Mouse (Mus musculus): ENCODE measurements around the gene Gm21885. TPM values are rescaled to one million over a fixed set of nuclear protein-coding genes. Genes with fewer than 3 reads are reported as not detected.
"Not testable (repeated sequence)": the region's sequence is repeated elsewhere in the genome, so short reads cannot be mapped to it uniquely, and the experiment has no call there.

The Gm21885 gene
- total RNA-seq, 2 experiments from 2014 or later, result not detected

DNA sequence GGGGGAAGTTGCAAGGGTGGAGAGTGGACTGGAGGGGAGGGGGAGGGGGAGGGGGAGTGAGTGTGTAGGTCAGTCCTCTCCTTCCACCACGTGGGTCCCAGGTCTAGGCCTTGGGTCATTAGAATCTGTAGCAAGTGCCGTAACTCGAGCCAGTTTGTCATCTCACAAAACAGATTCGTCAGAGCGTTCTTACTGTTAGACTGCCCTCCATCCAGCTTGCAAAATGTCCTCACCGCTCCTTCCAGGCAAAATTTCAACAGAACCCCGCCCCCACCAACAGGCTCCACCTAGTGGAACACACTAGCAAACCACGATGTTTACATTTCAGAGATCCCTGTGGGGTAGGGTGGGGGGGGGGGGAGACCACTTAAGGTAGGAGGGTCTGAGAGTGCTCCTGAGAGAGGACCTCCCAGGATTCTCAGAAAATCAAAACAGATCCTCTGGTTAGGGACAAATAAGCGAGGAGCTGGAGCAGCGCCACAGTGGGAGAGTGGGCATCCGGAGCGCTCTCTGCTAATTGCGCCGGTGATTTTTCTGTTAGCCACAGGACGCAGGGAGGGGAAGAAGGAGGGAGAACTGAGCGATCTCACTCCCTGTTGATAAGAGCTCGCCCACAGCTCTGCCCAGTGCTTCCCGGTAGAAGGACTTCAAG is 16.4 kb upstream of the Gm21885 start:
- DNase-seq (ENCODE audit: extremely low spot score in 1 of 2, low spot score in 2 of 2), result peak; percentile 41 to 76
- intact Hi-C loops (cut with DNase I), result no loop called here

DNA sequence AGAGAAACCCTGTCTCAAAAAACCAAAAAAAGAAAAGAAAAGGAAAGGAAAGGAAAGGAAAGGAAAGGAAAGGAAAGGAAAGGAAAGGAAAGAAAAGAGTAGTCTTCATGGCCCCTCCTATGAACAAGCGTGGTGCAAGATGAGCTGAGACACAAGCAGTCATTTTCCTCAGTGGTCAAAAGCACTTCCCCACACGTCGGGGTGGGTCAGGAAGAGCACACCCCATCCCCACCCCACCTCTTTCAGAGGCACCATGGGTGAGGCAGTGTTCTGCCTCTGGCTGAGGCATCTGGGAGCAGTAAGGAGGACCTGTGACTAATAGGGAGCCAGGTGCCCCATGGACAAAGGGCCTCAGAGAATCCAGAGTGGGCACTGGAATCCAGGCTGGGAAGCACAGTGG is 15.5 kb upstream of the Gm21885 start:
- DNase-seq (ENCODE audit: extremely low spot score in 1 of 2, low spot score in 2 of 2); intact Hi-C loops (cut with DNase I): not testable (repeated sequence)

DNA sequence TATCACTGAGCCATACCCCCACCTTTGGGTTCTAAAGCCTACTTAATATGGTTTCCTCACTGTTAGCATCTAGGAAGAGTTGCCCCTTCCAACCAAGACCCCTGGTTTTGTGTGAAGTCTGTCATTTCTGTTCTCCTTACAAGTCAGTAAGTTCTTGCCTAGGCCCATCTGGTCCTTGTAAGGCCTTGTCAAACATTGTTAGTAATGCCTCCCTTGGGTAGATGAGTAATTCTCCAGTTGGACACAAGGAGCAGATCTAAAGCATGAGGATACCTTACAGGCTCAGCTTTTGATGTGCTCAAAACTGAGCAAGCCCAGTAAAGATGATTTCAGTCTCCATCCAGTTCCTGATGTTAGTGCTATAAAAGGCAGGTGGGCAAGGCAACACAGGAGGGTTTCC is 12.9 kb upstream of the Gm21885 start:
- DNase-seq (ENCODE audit: extremely low spot score in 1 of 2, low spot score in 2 of 2), result no peak
- intact Hi-C loops (cut with DNase I), result no loop called here

DNA sequence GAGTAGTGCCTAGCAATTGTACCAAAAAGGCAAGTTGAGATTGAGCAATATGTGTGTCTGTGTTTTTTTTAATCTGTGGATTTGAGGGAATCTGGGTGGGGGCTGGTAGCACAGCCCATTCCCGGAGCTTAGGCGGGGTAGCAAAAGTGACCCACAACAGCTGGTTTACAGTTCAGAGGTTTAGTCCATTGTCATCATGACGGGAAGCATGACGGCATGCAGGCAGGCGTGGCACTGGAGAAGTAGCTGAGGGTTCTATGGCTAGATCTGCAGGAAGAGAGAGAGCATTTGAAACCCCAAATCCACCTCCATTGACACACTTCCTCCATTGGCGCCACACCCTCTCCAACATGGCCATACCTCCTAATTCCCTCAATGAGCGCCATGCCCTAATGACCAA is 11.8 kb upstream of the Gm21885 start:
- intact Hi-C loops (cut with DNase I), result no loop called here
- DNase-seq (ENCODE audit: extremely low spot score in 1 of 2, low spot score in 2 of 2), result no peak

DNA sequence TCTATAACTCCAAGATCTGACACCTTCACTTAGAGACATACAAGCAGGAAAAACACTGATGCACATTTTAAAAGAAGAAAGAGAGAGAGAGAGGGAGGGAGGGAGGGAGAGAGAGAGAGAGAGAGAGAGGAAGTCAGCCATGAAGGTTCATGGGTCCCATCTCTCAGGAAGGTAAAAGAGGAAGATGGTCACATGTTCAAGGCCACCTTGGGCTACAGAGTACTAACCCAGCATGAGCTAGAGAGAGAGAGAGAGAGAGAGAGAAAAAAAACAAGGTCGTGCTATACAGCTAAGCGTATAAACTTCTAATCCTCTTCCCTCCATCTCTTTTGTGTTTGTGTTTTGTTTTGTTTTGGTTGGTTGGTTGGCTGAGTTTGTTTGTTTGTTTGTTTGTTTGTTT is 10.7 kb upstream of the Gm21885 start:
- no peak for DNase-seq (ENCODE audit: extremely low spot score in 1 of 2, low spot score in 2 of 2)
- intact Hi-C loops (cut with DNase I), result no loop called here

DNA sequence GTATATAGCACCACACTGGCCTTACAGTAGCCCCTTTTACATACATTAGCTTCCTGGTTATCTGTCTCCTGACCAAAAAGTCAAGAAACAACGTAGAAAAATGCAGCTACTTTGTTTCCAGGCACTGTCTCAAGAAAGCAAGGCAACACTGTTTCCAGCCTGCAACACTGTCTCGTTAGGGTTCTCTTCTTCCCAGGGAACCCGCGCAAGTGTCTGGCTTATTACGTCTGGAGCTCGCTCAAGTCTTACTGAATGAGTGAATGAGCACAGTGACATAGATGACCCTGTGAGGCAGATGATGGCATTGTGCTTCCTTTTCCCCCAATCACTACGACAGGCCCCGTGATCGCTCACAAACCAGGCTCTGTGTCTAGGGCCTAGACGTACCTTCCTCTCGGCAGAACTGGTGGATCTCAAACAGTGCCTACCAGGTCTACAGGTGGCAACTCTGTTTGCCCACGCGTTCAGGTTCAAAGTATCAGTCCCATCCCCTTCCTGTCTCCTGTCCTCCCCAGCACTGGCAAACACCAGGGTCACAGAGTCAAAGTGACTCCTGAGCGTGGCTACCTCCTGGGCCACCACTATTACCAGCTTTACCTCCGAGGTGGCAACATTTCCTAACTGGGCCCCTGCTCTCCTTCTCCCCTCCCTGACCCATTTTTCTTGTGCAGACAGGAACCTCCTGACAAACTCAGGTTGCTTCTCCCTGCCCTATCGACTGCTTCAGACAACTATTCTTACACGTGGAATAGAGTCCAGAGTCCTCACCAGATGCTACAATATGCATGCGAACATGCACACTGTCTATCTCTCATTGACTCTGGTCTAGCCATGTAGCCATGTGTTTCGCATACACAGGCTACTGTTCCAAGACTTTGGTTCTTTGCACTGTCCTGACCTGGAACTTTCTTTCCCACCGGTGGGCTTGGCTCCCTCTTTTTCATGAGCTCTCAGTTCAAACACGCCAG is 8.4 kb upstream of the Gm21885 start:
- no peak for DNase-seq (ENCODE audit: extremely low spot score in 1 of 2, low spot score in 2 of 2)
- intact Hi-C loops (cut with DNase I), result no loop called here

DNA sequence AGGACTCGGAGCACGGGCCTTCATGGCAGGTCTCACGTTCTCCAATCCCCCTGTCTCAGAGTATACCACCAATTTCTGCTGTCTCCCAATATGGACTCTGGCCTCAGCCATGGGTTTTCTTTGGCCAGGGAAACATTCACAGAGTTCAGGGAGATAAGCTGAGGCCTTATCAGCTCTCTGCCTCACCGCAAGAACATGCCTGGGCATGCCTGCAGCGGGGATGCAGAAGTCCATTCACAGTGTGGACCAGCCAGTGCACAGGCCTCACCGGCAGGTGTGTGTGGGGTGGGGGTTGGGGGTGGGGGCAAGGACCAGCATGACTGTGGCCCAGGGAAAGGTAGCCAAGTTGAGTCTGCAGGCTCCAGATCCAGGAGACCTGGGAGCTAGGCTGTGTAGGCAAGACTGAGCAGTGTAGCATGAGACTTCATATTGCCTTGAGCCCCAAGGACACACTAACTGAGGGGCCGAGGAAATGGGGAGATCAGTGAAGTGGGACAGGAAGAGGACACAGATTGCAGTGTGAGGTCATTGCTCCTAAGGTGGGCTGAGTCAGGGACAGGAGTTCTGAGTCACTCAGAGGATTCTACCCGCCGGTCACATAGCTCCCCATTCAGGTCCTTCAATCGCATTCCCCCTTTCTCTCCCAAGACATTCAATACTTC is 7.3 kb upstream of the Gm21885 start:
- DNase-seq (ENCODE audit: extremely low spot score in 1 of 2, low spot score in 2 of 2), result no peak
- intact Hi-C loops (cut with DNase I), result no loop called here

DNA sequence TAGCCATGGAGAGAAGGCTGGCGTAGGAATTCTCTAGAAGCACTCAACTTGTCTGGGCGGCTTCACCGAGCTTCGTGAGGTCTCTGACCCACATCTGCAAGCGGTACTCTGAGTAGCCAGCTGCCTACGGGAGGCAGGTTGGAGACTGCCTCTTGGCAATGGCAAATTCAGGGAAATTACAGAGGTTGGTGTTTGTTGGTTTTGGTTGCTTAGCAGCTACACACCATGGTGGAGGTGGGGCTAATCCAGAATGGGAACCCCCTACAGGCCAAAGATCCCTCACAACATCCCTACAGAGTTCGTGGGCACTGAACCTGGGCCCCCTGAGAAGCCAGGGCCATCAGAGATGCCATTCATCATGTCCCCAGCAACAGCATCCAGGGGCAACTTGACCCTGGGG is 6.4 kb upstream of the Gm21885 start:
- DNase-seq (ENCODE audit: extremely low spot score in 1 of 2, low spot score in 2 of 2), result no peak
- intact Hi-C loops (cut with DNase I), result no loop called here

DNA sequence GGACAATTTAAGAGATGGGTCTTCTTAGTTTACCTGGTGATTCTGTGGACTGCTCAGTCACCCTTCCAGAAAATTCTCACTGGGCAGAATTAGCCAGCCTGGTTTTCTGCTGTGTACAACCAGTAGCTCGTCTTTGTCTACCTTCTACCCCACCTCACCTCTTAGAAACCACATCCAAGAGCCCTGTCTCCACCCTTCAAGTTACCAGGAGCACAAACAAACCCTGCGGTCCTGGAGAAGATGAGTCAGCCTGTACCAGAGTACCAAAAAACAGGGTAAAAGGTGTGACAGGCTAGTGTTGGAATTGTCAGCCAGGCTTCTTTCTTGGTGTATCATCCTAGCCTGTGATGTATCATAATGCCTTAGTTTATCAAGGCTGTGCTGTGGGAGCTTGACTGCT is 6.0 kb upstream of the Gm21885 start:
- intact Hi-C loops (cut with DNase I), result loop anchor here (2.0 kb wide), 1 partner anchor 147 kb away; no protein-coding TSS in a partner anchor

DNA sequence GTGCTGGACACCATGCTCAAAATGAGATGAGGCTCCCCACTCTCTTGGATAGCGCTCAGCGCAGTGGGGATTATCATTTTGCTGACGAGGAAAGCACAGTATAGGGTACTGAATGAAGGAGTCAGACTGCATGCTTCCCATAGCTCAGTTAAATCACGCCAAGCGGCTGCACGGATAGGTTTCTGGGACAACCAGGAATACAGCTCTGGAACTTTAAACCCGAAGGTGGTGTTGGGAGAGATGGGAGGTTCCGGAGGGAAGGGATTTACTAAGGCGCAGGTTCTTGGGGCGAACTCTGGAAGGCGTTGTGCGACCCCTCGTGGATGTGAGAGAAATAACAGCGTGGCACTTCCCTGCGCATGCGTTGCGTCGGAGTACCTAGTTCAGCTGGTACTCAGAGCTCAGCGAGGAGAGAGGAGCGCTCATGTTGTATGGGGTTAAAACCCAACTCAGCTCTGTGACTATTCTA is 4.8 kb upstream of the Gm21885 start:
- intact Hi-C loops (cut with DNase I), result loop anchor here (1.0 to 2.0 kb wide), 2 partner anchors 41 to 148 kb away; no protein-coding TSS in a partner anchor
- DNase-seq (ENCODE audit: extremely low spot score in 1 of 2, low spot score in 2 of 2), result peak; percentile 89 to 91

More for the DNA sequence above, 6.0 kb upstream of the Gm21885 start:
- DNase-seq (ENCODE audit: extremely low spot score in 1 of 2, low spot score in 2 of 2), result no peak

DNA sequence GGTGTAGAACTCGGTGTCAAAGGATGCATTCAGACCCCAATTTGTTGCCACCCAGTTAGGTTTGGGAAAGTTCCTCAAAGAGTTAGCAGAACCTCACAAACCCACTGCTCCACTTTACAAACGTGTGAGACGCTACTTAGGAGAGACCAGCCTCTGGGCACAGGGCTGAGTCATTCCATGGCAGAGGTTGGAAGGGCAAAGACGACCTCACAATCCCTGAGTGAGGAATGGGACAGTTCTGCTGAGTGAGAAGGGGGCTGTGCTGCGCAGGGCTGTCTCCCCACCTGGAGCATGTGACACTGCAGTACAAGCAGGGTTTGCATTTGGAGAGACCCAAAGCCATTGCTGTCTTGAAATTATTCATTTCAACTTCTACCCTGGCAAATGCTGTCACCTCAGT is 618 bp downstream of the Gm21885 start:
- intact Hi-C loops (cut with DNase I), result no loop called here
- no peak for DNase-seq (ENCODE audit: extremely low spot score in 1 of 2, low spot score in 2 of 2)

DNA sequence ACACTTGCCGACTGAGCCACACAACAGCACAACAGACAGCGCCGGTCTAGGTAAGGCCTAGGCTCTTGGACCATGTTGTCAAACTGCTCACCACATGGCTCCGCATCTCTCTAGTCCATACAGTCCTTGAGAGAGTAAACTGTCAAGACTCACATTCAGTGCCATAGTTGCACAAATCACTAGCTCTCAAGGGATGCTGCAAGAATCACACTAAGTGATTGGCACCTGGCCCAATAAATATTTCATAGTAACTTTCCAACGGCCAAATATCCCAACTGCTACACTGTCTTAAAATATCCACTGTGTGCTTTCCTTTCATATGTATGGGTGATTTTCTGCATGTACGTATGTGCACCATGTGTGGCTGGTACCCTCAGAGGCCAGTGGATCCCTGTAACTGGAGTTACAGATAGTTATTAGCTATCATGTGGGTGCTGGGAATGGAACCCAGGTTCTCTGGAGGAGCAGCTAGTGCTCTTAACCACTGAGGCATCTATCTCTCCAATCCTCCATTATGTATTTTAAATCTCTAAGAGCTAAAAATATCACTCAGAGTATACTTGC is 1.9 kb downstream of the Gm21885 start:
- no peak for DNase-seq (ENCODE audit: extremely low spot score in 1 of 2, low spot score in 2 of 2)
- intact Hi-C loops (cut with DNase I), result no loop called here

DNA sequence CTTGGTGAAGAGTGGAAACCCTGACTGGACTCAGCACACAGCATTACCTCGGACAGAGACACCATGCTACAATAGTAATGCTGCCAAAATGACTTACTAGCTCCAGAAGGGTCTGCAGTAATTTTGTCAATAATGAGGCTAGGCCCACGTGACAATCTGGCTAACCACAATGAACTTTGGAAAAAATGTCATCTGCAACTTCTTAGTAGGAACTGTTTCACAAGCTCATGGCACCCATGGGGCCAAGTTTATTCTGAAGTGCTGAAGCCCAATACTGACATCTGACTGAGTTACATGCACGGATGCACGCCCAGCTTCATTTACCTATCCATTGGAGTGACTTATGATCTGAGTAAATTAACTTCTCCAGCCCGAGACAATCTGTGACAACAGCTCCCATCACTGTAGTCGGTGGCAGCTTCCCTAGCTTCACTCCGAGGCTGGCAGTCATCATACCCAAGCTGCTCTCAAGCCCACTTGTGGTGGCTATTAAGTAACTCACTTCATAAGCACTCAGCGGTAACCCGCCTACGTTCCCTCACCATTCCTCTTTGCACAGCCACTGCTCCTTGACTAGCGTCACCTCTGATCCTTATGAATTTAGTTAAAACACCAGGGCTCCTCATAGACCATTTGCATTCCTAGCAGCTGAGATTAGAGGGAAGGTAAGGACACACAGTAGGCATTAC is 4.4 kb downstream of the Gm21885 start:
- intact Hi-C loops (cut with DNase I), result no loop called here
- no peak for DNase-seq (ENCODE audit: extremely low spot score in 1 of 2, low spot score in 2 of 2)

DNA sequence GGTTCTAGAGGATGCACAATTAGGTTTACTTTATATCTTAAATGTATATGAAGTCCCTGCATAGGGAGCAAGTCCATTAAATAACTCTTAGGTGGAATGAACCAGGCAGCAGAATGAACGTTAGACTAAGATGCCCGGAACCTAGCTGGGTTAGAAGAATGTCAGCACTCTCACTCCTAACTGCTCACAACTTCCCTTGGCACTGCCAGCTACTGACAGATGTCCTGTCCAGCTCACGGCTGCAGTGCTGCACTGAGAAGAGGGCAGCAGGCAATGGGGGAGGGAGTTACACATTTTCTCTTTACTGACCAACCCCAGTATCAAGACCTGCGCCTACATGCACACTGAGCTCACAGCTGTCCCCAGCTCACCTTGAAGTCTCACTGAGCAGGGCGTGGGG is 5.4 kb downstream of the Gm21885 start:
- no peak for DNase-seq (ENCODE audit: extremely low spot score in 1 of 2, low spot score in 2 of 2)
- intact Hi-C loops (cut with DNase I), result no loop called here

DNA sequence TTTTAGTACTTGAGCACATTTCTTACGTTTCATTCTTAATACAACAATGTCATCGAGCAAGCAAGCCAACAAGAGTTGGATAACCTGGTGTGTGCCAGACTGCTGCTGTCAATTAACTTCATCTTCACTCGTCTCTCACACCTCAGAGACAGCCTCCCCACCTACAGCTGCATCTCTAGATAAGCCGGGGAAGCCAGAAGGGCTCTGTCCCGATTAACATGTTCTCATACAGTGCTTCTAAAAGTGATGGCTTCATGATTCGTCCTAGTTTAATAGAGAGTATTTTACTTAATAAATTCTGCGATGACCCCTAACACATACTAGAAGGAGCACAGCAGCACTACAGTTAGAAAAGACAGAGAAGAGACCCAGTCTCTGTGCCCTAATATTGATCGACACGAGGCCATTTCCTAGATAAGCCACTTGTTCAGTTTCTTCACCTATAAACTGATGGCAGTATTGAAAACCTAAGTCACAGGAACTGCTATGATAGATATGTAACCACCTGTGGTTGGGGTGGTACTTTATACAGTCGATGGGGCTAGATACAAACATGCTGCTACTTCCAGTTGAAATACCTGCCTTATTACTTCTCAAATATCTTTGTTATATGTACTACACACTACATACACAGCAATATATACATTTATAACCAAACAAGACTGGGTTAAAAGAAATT is 8.5 kb downstream of the Gm21885 start:
- intact Hi-C loops (cut with DNase I), result no loop called here
- DNase-seq (ENCODE audit: extremely low spot score in 1 of 2, low spot score in 2 of 2), result no peak

DNA sequence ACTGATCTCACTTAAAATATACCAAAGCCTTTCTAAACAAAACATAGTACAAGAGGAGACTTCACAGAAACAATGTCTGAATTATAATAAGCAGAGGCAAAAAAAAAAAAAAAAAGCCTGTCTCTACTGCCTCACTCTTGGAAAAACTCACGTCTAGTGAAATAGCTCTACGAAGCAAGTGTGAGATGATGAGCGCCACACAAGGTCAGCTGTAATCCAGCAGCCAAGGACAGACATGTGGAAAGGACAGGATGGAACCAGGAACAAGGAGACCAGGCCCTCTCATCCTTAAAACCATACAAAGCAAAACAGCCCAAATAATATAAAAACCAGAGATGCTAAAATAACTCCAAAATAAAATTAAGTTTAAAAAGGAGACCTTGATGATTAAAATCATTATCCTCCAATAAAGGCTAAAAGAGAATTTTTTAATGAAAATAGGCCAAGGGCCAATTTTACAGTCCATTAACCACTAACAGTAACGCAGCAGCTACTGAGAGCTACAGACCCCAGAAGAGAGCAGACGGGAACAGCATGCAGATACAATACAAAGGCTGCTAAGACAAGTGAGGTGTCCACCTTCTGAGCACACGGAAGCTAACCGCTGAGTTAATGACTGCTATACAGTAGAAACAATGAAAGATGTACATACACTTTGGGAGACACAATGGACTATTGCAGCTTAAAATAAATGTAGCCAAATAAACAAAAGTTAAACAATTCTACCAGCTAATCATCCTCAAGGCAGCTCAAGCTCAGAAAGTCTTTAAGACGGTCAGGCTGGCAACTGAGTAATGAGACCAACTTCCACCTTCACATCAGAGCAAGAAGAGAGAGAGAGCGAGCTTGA is 13.5 kb downstream of the Gm21885 start:
- no peak for DNase-seq (ENCODE audit: extremely low spot score in 1 of 2, low spot score in 2 of 2)
- intact Hi-C loops (cut with DNase I), result no loop called here

DNA sequence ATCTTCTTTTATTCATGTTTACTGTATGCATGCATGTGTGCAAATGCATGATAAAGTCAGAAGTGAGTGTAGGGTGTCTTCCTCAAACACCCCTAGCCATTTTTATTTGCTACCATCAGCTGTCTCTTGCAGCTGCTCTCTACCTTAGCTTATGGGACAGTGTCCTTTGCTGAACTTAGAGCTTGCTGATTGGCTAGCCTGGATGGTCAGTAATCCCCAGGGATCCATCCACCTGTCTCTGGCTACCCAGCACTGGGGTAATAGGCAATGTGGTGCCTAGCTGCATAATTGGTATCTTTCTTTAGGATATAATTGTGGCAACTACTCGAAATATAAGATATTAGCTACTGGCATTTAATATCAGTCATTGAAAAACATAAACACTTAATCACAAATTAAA is 31.1 kb downstream of the Gm21885 start:
- intact Hi-C loops (cut with DNase I), result no loop called here

More for the DNA sequence above, 31.1 kb downstream of the Gm21885 start:
- DNase-seq (ENCODE audit: extremely low spot score in 1 of 2, low spot score in 2 of 2), result no peak

All from left cerebral cortex, postnatal 10 days (tissue).